Mouse (Mus musculus): Measurements from ENCODE around the gene Wbp1.

GRCm38 (mm10) chr6:83166243-83166630 is 44.9 kb upstream of the Wbp1 start:
- TF ChIP-seq CTCF (IDR thresholded peaks at IDR 0.05; ENCODE audit: borderline replicate concordance, control insufficient read depth, extremely low read depth, insufficient read depth, low read length, poor library complexity) (no peak), POLR2A (IDR thresholded peaks at IDR 0.05; ENCODE audit: control insufficient read depth, extremely low read depth, insufficient read depth, low read length, poor library complexity) (no peak)

Measured in thymus, adult 2 months (tissue).